Mouse (Mus musculus) C2C12 (cell line): ENCODE data around the gene Adcy9. TPM values are rescaled to one million over a fixed set of nuclear protein-coding genes. Genes with fewer than 3 reads are reported as not detected.

Experiments used
- H3K27me3 ChIP-seq: one replicate; pipeline ENCODE4 v1.6.1; 2011; ENCODE audit not compliant: control insufficient read depth, insufficient read depth, insufficient read length
- H3K36me3 ChIP-seq: one replicate; pipeline ENCODE4 v1.6.1; 2011; ENCODE audit not compliant: control insufficient read depth, insufficient read depth
- H3K4me3 ChIP-seq: one replicate; pipeline ENCODE4 v1.5.1; 2011; ENCODE audit warnings: mild to moderate bottlenecking, control low read depth; ENCODE audit not compliant: poor library complexity, insufficient read depth, severe bottlenecking
- H3K79me2 ChIP-seq: one replicate; pipeline ENCODE4 v1.6.1; 2011; ENCODE audit not compliant: control insufficient read depth, insufficient read depth
- H3K79me3 ChIP-seq: one replicate; pipeline ENCODE4 v1.6.1; 2011; ENCODE audit warnings: low read depth, control low read depth
- H3ac ChIP-seq: one replicate; pipeline ENCODE3; 2011; ENCODE audit warnings: low read depth; ENCODE audit not compliant: control insufficient read depth, insufficient read length
- CEBPB ChIP-seq: IDR thresholded peaks from one replicate; pipeline ENCODE4 v1.6.1; 2011; ENCODE audit warnings: low read depth, mild to moderate bottlenecking, control low read depth, moderate library complexity
- CTCF ChIP-seq: IDR thresholded peaks from one replicate; pipeline ENCODE4 v1.5.1; 2011; ENCODE audit not compliant: control insufficient read depth, insufficient read depth, insufficient read length
- FOSL1 ChIP-seq: IDR thresholded peaks from one replicate; pipeline ENCODE4 v1.8.0; 2011; ENCODE audit warnings: mild to moderate bottlenecking, low read length; ENCODE audit not compliant: poor library complexity, insufficient read depth, severe bottlenecking
- MAX ChIP-seq: IDR thresholded peaks from one replicate; pipeline ENCODE4 v1.6.1; 2011; ENCODE audit warnings: mild to moderate bottlenecking, control low read depth
- MYOD1 ChIP-seq: IDR thresholded peaks from one replicate; pipeline ENCODE4 v1.6.1; 2011; ENCODE audit warnings: low read depth; ENCODE audit not compliant: control insufficient read depth, insufficient read length
- MYOG ChIP-seq: IDR thresholded peaks from one replicate; pipeline ENCODE4 v1.6.1; 2011; ENCODE audit not compliant: control insufficient read depth, insufficient read length; ENCODE audit errors: extremely low read depth
- USF1 ChIP-seq: IDR thresholded peaks from one replicate; pipeline ENCODE4 v1.6.1; 2011; ENCODE audit warnings: low read depth, mild to moderate bottlenecking, control low read depth, moderate library complexity
- polyA plus RNA-seq: library from polyadenylated mRNA; unstranded; fragments of >200 nt; fragmentation: generic; extraction: Trizol; gene quantifications from one replicate; pipeline ENCODE4 v1.2.1, GENCODE M21; 2012; ENCODE audit warnings: missing spikeins

The Adcy9 gene
- polyA plus RNA-seq, 1 experiment = 2.2 TPM

- Histone ChIP-seq H3K4me3 (no peak overlapping the region), H3K36me3 (no peaks in the 10 kb centered on the region), H3ac (no peak overlapping the region), H3K79me2 (no peaks in the 10 kb centered on the region), H3K27me3 (no peaks in the 10 kb centered on the region), H3K79me3 (no peaks in the 10 kb centered on the region)
- TF ChIP-seq MYOD1 = no peak
- TF ChIP-seq MAX = no peak
- TF ChIP-seq USF1 = no peak
- TF ChIP-seq CEBPB = no peak
- TF ChIP-seq FOSL1 = no peak
- TF ChIP-seq MYOG = no peak
These were observed 20.7 kb downstream of the Adcy9 start for GRCm38 (mm10) chr16:4399471-4400223.

- Histone ChIP-seq H3K79me3 (no peaks in the 10 kb centered on the region), H3K4me3 (no peak overlapping the region), H3K36me3 (no peaks in the 10 kb centered on the region), H3ac (no peak overlapping the region), H3K79me2 (no peaks in the 10 kb centered on the region), H3K27me3 (no peaks in the 10 kb centered on the region)
- TF ChIP-seq MYOG = no peak
- no peak for TF ChIP-seq CEBPB
- no peak for TF ChIP-seq USF1
- no peak for TF ChIP-seq MYOD1
- no peak for TF ChIP-seq CTCF
- TF ChIP-seq MAX = no peak
- no peak for TF ChIP-seq FOSL1
These were observed 21.5 kb downstream of the Adcy9 start for GRCm38 (mm10) chr16:4398782-4399181.

GRCm38 (mm10) chr16:4397636-4398035, 22.7 kb downstream of the Adcy9 start:
- H3K79me3 ChIP-seq = no peaks in the 10 kb centered on the region

GRCm38 (mm10) chr16:4395687-4396341, 24.5 kb downstream of the Adcy9 start:
- Histone ChIP-seq H3K27me3 (no peaks in the 10 kb centered on the region), H3K79me2 (no peaks in the 10 kb centered on the region), H3ac (no peak overlapping the region), H3K4me3 (no peak overlapping the region), H3K79me3 (no peaks in the 10 kb centered on the region), H3K36me3 (no peaks in the 10 kb centered on the region)
- TF ChIP-seq MAX (no peak), FOSL1 (no peak), MYOD1 (no peak), CTCF (no peak), USF1 (no peak), CEBPB (no peak), MYOG (no peak)

More at GRCm38 (mm10) chr16:4397636-4398035, 22.7 kb downstream of the Adcy9 start:
- TF ChIP-seq MYOD1 = no peak
- TF ChIP-seq MAX = no peak
- TF ChIP-seq USF1 = no peak
- no peak for TF ChIP-seq FOSL1
- no peak for TF ChIP-seq MYOG
- no peak for TF ChIP-seq CEBPB
- TF ChIP-seq CTCF = no peak
- no peaks in the 10 kb centered on the region for H3K27me3 ChIP-seq
- H3K4me3 ChIP-seq = no peak overlapping the region
- no peaks in the 10 kb centered on the region for H3K36me3 ChIP-seq
- H3ac ChIP-seq = no peak overlapping the region
- no peaks in the 10 kb centered on the region for H3K79me2 ChIP-seq

- Histone ChIP-seq H3K79me3 (no peaks in the 10 kb centered on the region), H3K27me3 (no peaks in the 10 kb centered on the region), H3K4me3 (no peak overlapping the region), H3K36me3 (no peaks in the 10 kb centered on the region), H3K79me2 (no peaks in the 10 kb centered on the region), H3ac (no peak overlapping the region)
- TF ChIP-seq USF1 (no peak), MYOG (no peak), FOSL1 (no peak), MYOD1 (no peak), CEBPB (no peak)
These were observed 25.2 kb downstream of the Adcy9 start for GRCm38 (mm10) chr16:4394991-4395590.
